Mouse (Mus musculus): ENCODE results near the gene Ell. TPM values are rescaled to one million over a fixed set of nuclear protein-coding genes. Genes with fewer than 3 reads are reported as not detected.

Gene Ell
- polyA plus RNA-seq, 1 experiment from 2014 or later = 19.2 TPM

GRCm38 (mm10) chr8:70540507-70541071, 1.3 kb downstream of the Ell start:
- no peak for ATAC-seq
- WGBS = 54% methylated on average over 7 of the region's 7 CpGs

GRCm38 (mm10) chr8:70541081-70541480, 1.8 kb downstream of the Ell start:
- Histone ChIP-seq H3K4me2 (ENCODE audit: low read length) (peak overlapping the region; percentile 93), H3K4me3 (ENCODE audit: low read depth, low read length) (no peak overlapping the region), H3K27ac (ENCODE audit: low read length) (no peak overlapping the region), H3K36me3 (ENCODE audit: control insufficient read depth, insufficient read depth, low read length) (no peaks in the 10 kb centered on the region), H3K4me1 (ENCODE audit: control insufficient read depth, insufficient read depth, low read length) (peaks cover 26% of the 10 kb centered on the region), H3K27me3 (ENCODE audit: control insufficient read depth, insufficient read depth, low read depth, low read length) (no peaks in the 10 kb centered on the region), H3K9me3 (replicated peaks; ENCODE audit: control insufficient read depth, low read length, poor library complexity, severe bottlenecking) (no peaks in the 10 kb centered on the region), H3K9ac (ENCODE audit: low read depth, low read length) (no peak overlapping the region)
- 85% methylated on average over 5 of the region's 5 CpGs for WGBS
- ATAC-seq = no peak

More at GRCm38 (mm10) chr8:70540507-70541071, 1.3 kb downstream of the Ell start:
- Histone ChIP-seq H3K27me3 (ENCODE audit: control insufficient read depth, insufficient read depth, low read depth, low read length) (no peaks in the 10 kb centered on the region), H3K4me1 (ENCODE audit: control insufficient read depth, insufficient read depth, low read length) (peaks cover 26% of the 10 kb centered on the region), H3K4me3 (ENCODE audit: low read depth, low read length) (peak overlapping the region; percentile 82), H3K27ac (ENCODE audit: low read length) (no peak overlapping the region), H3K9me3 (replicated peaks; ENCODE audit: control insufficient read depth, low read length, poor library complexity, severe bottlenecking) (no peaks in the 10 kb centered on the region), H3K9ac (ENCODE audit: low read depth, low read length) (peak overlapping the region; percentile 89), H3K36me3 (ENCODE audit: control insufficient read depth, insufficient read depth, low read length) (no peaks in the 10 kb centered on the region), H3K4me2 (ENCODE audit: low read length) (peak overlapping the region; percentile 93)

DNA sequence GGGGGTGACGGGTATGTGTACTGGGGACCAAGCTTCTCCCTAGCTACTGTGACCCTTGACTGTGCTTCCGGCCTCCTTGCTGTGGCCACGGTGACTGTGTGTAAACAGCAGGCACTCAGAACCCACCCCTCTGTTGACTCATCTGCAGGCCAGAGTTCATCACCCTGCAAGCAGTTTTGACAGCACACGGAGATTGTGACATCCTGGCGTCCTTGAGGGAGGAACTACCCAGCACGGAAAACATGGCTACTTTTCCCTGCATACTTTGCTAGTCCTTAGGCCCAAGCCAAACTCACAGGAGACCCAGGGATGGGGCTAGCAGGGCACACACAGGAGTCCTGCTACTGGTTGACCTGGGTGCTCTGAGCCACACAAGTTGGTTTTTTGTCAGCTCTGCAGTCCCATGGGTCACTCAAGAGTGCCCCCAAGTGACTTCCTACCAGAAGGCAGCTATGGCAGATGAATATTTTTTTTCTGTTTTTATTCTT, 5.0 kb downstream of the Ell start:
- Histone ChIP-seq H3K36me3 (ENCODE audit: control insufficient read depth, insufficient read depth, low read length) (no peaks in the 10 kb centered on the region), H3K4me1 (ENCODE audit: control insufficient read depth, insufficient read depth, low read length) (peaks cover 20% of the 10 kb centered on the region), H3K4me2 (ENCODE audit: low read length) (no peak overlapping the region), H3K9me3 (replicated peaks; ENCODE audit: control insufficient read depth, low read length, poor library complexity, severe bottlenecking) (no peaks in the 10 kb centered on the region), H3K4me3 (ENCODE audit: low read depth, low read length) (no peak overlapping the region), H3K9ac (ENCODE audit: low read depth, low read length) (no peak overlapping the region), H3K27me3 (ENCODE audit: control insufficient read depth, insufficient read depth, low read depth, low read length) (no peaks in the 10 kb centered on the region), H3K27ac (ENCODE audit: low read length) (no peak overlapping the region)
- ATAC-seq = no peak
- WGBS = 75% methylated on average over 6 of the region's 6 CpGs

DNA sequence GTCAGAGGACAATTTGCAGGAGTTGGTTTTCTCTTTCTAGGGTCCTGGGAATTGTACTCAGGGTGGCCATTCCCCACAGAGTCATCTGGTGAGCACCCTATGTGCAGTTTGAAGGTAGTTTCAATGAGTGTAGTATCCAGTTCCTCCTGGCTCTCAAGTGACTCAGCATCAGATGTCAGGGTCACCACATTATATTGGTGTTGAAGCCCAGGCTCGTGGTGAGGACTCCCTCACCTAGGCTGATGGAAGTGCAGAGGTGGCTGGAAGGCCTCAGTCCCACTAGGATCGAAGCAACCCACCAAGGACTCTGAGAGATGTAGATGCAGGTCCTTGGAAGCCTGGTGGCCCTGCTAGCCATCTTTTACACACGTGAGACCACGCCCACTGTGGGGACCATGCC, 7.2 kb downstream of the Ell start:
- H3K4me3 ChIP-seq (ENCODE audit: low read depth, low read length) = no peak overlapping the region
- no peak overlapping the region for H3K4me2 ChIP-seq (ENCODE audit: low read length)
- no peak overlapping the region for H3K27ac ChIP-seq (ENCODE audit: low read length)
- H3K9me3 ChIP-seq (replicated peaks; ENCODE audit: control insufficient read depth, low read length, poor library complexity, severe bottlenecking) = no peaks in the 10 kb centered on the region
- no peak overlapping the region for H3K9ac ChIP-seq (ENCODE audit: low read depth, low read length)
- WGBS = 94% methylated on average over 4 of the region's 4 CpGs
- ATAC-seq = no peak
- no peaks in the 10 kb centered on the region for H3K36me3 ChIP-seq (ENCODE audit: control insufficient read depth, insufficient read depth, low read length)
- H3K4me1 ChIP-seq (ENCODE audit: control insufficient read depth, insufficient read depth, low read length) = peaks cover 6% of the 10 kb centered on the region
- H3K27me3 ChIP-seq (ENCODE audit: control insufficient read depth, insufficient read depth, low read depth, low read length) = no peaks in the 10 kb centered on the region

DNA sequence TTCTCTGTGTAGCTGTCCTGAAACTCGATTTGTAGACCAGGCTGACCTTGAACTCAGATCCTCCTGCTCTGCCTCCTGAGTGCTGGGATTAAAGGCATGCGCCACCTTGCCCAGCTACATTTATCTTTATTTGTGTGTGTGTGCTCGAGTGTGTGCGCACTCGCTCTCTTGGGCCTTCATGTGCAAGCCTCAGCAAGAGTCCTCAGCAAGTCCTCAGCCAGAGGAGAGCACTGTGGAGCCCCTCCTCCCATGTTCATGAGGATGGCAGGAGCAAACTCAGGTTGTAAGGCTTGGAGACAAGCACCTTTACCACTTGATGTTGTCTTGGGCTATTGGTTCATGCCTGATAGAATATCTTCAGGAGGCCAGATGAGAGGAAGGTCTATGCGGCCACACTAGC, 8.5 kb downstream of the Ell start:
- WGBS = 92% methylated on average over 6 of the region's 6 CpGs
- Histone ChIP-seq H3K36me3 (ENCODE audit: control insufficient read depth, insufficient read depth, low read length) (no peaks in the 10 kb centered on the region), H3K9ac (ENCODE audit: low read depth, low read length) (no peak overlapping the region), H3K27ac (ENCODE audit: low read length) (no peak overlapping the region), H3K4me2 (ENCODE audit: low read length) (no peak overlapping the region), H3K4me3 (ENCODE audit: low read depth, low read length) (no peak overlapping the region), H3K9me3 (replicated peaks; ENCODE audit: control insufficient read depth, low read length, poor library complexity, severe bottlenecking) (no peaks in the 10 kb centered on the region), H3K27me3 (ENCODE audit: control insufficient read depth, insufficient read depth, low read depth, low read length) (no peaks in the 10 kb centered on the region), H3K4me1 (ENCODE audit: control insufficient read depth, insufficient read depth, low read length) (no peaks in the 10 kb centered on the region)
- no peak for ATAC-seq

- 94% methylated on average over 10 of the region's 10 CpGs for WGBS
Observed at GRCm38 (mm10) chr8:70549412-70550184, 10.3 kb downstream of the Ell start.

GRCm38 (mm10) chr8:70551558-70552161, 12.4 kb downstream of the Ell start:
- Histone ChIP-seq H3K4me2 (ENCODE audit: low read length) (no peak overlapping the region), H3K36me3 (ENCODE audit: control insufficient read depth, insufficient read depth, low read length) (no peaks in the 10 kb centered on the region), H3K9ac (ENCODE audit: low read depth, low read length) (no peak overlapping the region), H3K9me3 (replicated peaks; ENCODE audit: control insufficient read depth, low read length, poor library complexity, severe bottlenecking) (no peaks in the 10 kb centered on the region), H3K4me1 (ENCODE audit: control insufficient read depth, insufficient read depth, low read length) (0 out of 2 replicates have a peak, but pooled peaks cover 2% of the 10 kb centered on the region), H3K27me3 (ENCODE audit: control insufficient read depth, insufficient read depth, low read depth, low read length) (no peaks in the 10 kb centered on the region), H3K27ac (ENCODE audit: low read length) (no peak overlapping the region), H3K4me3 (ENCODE audit: low read depth, low read length) (no peak overlapping the region)
- ATAC-seq = no peak
- WGBS = 84% methylated on average over 3 of the region's 3 CpGs

More at GRCm38 (mm10) chr8:70549412-70550184, 10.3 kb downstream of the Ell start:
- H3K9ac ChIP-seq (ENCODE audit: low read depth, low read length) = no peak overlapping the region
- no peak for ATAC-seq
- no peaks in the 10 kb centered on the region for H3K9me3 ChIP-seq (replicated peaks; ENCODE audit: control insufficient read depth, low read length, poor library complexity, severe bottlenecking)
- no peak overlapping the region for H3K4me2 ChIP-seq (ENCODE audit: low read length)
- 0 out of 2 replicates have a peak, but pooled peaks cover 2% of the 10 kb centered on the region for H3K4me1 ChIP-seq (ENCODE audit: control insufficient read depth, insufficient read depth, low read length)
- no peak overlapping the region for H3K27ac ChIP-seq (ENCODE audit: low read length)
- no peak overlapping the region for H3K4me3 ChIP-seq (ENCODE audit: low read depth, low read length)
- no peaks in the 10 kb centered on the region for H3K27me3 ChIP-seq (ENCODE audit: control insufficient read depth, insufficient read depth, low read depth, low read length)
- no peaks in the 10 kb centered on the region for H3K36me3 ChIP-seq (ENCODE audit: control insufficient read depth, insufficient read depth, low read length)

DNA sequence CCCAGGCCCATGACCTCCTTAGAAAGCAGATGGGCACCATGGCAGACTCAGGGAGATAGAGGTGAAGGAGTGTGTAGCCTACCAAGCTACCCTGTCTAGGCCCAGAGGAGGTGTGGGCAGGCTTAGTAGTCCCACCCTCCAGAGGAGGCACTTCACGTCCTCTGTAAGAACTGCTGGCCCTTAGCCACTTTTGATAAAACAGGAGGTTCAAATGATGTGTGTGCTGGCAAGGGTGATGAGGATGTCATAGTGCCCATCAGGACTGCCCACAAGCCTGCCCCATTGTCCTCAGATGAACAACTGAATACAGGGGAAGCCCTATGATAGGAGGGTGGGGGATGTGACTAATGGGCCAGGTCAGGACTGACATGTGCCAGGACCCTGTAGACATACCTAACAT, 13.6 kb downstream of the Ell start:
- no peak overlapping the region for H3K4me2 ChIP-seq (ENCODE audit: low read length)
- no peak for ATAC-seq
- H3K36me3 ChIP-seq (ENCODE audit: control insufficient read depth, insufficient read depth, low read length) = no peaks in the 10 kb centered on the region
- 46% methylated on average over 1 of the region's 1 CpGs for WGBS
- no peaks in the 10 kb centered on the region for H3K27me3 ChIP-seq (ENCODE audit: control insufficient read depth, insufficient read depth, low read depth, low read length)
- H3K4me3 ChIP-seq (ENCODE audit: low read depth, low read length) = no peak overlapping the region
- no peak overlapping the region for H3K27ac ChIP-seq (ENCODE audit: low read length)
- H3K9me3 ChIP-seq (replicated peaks; ENCODE audit: control insufficient read depth, low read length, poor library complexity, severe bottlenecking) = no peaks in the 10 kb centered on the region
- H3K9ac ChIP-seq (ENCODE audit: low read depth, low read length) = no peak overlapping the region
- 0 out of 2 replicates have a peak, but pooled peaks cover 2% of the 10 kb centered on the region for H3K4me1 ChIP-seq (ENCODE audit: control insufficient read depth, insufficient read depth, low read length)

DNA sequence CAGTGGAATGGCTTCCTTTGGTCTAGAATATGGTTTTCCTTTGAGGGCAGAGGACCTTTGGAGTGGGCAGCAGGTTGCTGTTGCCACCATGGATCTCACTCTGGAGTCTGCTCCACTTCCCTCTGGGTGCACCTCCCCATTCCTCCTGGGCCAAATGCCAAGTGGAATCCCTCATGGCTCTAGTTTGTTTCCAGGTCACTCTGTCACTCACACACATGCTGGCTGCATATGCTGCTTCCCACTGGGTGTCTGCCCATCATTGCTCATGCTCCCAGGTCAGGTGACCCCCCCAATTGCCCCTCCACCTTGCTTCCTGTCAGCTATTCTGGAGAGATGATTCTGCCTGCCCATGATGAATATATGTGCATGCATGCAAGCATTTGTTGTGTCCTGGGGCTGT, 14.5 kb downstream of the Ell start:
- no peaks in the 10 kb centered on the region for H3K9me3 ChIP-seq (replicated peaks; ENCODE audit: control insufficient read depth, low read length, poor library complexity, severe bottlenecking)
- no peak overlapping the region for H3K4me3 ChIP-seq (ENCODE audit: low read depth, low read length)
- H3K4me1 ChIP-seq (ENCODE audit: control insufficient read depth, insufficient read depth, low read length) = 0 out of 2 replicates have a peak, but pooled peaks cover 2% of the 10 kb centered on the region
- no peaks in the 10 kb centered on the region for H3K27me3 ChIP-seq (ENCODE audit: control insufficient read depth, insufficient read depth, low read depth, low read length)
- H3K4me2 ChIP-seq (ENCODE audit: low read length) = no peak overlapping the region
- no peak overlapping the region for H3K9ac ChIP-seq (ENCODE audit: low read depth, low read length)
- no peak overlapping the region for H3K27ac ChIP-seq (ENCODE audit: low read length)
- no peaks in the 10 kb centered on the region for H3K36me3 ChIP-seq (ENCODE audit: control insufficient read depth, insufficient read depth, low read length)
- ATAC-seq = no peak

Data from midbrain, embryonic 16.5 days (tissue).